Mouse (Mus musculus): ENCODE data around the gene Rcvrn.

DNA sequence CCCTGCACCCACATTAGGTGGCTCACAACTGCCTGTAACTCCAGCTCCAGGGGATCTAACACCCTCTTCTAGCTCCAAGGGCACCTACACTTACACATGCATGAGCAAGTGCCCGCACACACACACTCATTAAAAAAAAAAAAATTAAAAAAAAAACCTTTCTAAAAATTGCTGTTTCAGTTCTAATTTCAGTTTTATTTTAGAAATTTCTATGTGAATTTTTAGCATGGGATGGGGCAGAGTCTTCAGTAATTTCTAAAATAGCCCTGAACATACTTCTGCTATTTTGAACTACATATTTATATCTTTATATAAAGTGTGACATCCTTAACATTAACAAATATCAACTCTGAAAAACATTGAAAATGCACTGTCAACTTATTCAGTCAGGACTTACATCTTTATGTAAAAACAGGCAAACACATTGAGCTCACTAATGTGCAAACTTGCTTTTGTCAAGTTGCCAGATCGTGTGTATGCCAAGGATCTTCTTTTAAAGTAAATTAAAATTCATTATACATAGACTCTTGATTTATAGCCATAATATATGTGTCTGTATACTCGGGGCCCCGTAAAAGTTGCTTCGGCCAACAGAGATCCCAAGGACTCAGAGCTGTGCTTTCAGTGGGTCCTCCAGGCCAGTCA, 43.8 kb downstream of the Rcvrn start:
- no peak for TF ChIP-seq CTCF (IDR thresholded peaks at IDR 0.05; ENCODE audit: low read depth)
- TF ChIP-seq EP300 (IDR thresholded peaks at IDR 0.05; ENCODE audit: low read depth) = no peak

Data from liver, postnatal 0 days (tissue).